Mouse (Mus musculus): ENCODE data around the gene Fbxl16.
A peak's percentile ranks its signal among the peaks of the same experiment; 100 is the strongest.

Gene Fbxl16

DNA sequence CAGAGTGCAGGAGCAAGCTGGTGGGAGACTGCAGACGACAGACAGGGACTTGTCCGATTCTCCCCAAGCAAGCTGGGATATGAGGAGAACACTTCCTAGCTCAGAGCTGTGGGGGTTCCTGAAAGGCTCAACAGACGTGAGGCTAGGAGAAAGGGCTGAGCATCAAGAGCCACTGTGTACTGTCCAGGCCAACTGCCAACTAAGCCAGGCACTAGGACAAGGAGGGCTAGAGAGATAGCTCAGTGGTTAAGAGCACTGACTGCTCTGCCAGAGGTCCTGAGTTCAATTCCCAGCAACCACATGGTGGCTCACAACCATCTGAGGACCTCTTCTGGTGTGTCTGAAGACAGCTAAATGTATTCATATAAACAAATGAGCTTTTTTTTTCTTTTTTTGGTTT is 33.6 kb downstream of the Fbxl16 start:
- DNase-seq (ENCODE audit: low spot score) = no peak

- DNase-seq (ENCODE audit: low spot score) = no peak
These were observed 34.2 kb downstream of the Fbxl16 start for GRCm38 (mm10) chr17:25843122-25843521.

GRCm38 (mm10) chr17:25843636-25844395 is 34.9 kb downstream of the Fbxl16 start:
- DNase-seq (ENCODE audit: low spot score) = no peak

- DNase-seq (ENCODE audit: low spot score) = peak; percentile 94
These were observed 35.6 kb downstream of the Fbxl16 start, which contains the start of gene Rhot2 for GRCm38 (mm10) chr17:25844396-25844901. Gene Rhot2, minus strand, starts transcription at chr17:25844851.

DNA sequence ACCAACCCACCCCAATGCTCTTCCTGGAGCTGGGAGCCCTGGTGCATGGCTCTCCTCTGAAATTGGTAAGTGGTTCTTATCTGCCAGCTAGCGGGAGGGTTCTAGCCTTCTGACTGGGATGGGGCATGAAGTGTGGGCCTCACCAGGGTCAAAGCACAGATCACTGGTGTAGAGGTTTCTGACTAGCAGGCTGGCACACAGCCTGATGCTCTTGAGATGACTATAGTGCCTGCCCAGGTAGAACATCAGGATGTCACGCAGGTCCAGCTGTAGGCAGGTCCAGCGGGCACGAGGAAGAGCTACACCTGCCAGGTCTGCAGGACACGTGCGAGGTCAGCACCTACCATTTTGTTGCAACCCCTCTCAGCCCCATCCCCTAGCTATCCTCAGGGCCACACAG is 51.3 kb downstream of the Fbxl16 start:
- DNase-seq (ENCODE audit: low spot score) = no peak

DNA sequence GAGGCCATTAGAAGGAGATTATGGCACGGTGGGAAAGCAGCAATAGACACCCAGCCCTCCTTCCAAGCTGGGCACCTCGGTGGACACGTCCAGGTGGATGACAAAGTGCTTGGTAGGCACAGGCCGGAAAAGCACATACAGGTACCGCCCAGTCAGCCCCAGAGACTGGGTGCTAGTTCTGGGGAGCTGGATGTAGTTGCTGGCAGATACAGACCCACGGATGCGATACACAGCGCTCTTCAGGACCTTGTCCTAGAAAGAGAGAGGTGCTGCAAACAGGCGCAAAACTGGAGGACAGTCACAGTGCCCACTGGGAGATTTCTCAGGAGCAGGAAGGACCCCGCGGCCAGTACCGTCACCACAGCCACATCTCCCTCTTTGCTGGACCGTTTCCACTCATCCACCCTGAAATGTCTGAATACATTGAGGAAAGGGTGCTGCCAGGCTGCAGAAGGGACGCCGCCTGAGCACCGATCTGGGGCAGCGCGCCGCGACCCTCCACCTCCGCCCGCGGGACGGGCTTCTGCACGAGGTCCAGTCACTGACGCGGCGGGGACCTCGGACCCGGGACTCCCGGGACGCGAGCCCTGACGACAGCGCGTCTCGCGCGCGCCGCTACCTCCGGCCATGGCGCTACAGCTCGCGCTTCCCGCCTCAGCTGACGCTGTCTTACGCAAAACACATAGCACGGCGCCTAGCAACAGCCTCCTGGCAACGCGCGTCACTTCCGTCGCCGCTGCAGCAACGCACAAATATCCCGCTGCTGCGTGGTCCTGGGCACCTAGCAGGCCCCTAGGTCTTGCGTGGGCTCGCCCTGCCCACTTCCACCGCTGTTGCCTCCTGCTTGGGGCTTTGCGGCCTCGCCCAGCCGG is 52.2 kb downstream of the Fbxl16 start, which contains the start of gene Wdr90:
Gene Wdr90 (minus strand): TSS at position 670 of the 872 bp plus-strand sequence.
- DNase-seq (ENCODE audit: low spot score) = peak; percentile 88

- no peak for DNase-seq (ENCODE audit: low spot score)
These were observed 53.1 kb downstream of the Fbxl16 start for GRCm38 (mm10) chr17:25861704-25862612.

- DNase-seq (ENCODE audit: low spot score) = no peak
These were observed 54.8 kb downstream of the Fbxl16 start for GRCm38 (mm10) chr17:25863681-25864080.

GRCm38 (mm10) chr17:25864311-25864710 is 55.4 kb downstream of the Fbxl16 start:
- DNase-seq (ENCODE audit: low spot score) = no peak

DNA sequence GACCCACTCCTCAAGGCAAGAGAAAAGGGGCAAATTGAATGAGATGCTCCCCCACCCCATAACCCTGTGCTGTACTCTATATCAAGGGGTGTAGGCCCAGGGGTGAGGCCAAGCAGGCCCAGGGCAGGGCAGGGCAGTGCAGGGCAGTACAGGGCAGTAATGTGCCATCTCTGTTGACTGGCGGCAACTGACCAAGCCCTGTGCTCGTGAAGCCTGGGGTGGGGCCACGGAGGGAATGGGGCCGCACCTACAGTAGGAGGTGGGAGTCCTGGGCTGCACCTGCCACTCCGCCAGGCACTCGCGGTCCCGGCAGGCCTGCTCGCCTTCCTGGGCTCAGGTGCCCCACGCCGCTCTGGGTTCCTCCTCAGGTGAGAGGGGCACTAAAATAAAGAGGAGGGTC is 56.4 kb downstream of the Fbxl16 start:
- DNase-seq (ENCODE audit: low spot score) = no peak

- DNase-seq (ENCODE audit: low spot score) = no peak
These were observed 57.3 kb downstream of the Fbxl16 start for GRCm38 (mm10) chr17:25866172-25866571.

GRCm38 (mm10) chr17:25867509-25867835 is 58.6 kb downstream of the Fbxl16 start:
- DNase-seq (ENCODE audit: low spot score) = no peak

DNA sequence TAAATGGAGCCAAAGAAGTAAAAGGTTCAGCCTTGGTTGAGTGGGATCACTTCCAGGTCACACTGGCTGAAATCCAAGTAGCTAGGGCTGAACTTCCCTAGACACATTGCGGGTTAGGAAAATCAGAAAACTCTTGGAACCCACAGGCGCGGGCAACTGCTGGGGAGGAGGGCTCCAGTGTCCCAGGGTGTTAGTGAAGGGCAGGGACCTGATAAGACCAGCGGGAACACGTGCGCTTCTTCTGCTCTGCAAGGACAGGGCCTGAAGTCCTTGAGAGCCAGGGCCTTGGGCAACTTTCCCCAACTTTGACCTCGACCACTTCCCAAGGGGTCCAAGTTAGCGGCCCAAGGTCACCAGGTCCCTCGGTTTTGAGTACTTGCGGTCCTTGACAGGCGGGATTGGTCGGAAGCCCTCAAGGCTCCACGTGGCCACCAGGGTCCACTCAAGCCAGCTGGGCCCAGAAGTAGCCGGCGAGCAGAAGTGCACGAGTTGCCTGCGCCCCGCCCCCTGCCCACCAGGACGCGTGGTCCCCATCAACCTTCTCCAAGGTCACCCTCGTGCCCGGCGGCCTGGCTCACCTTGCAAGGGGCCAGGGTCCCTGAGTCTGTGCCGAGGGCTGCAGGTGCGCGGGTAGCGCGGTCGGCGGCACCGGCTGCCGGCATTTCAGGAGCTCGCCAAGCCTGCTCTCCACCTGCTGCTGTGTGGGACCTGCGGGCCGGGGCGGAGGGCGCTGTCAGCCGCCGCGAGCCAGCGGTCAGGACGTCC is 59.1 kb downstream of the Fbxl16 start:
- DNase-seq (ENCODE audit: low spot score) = peak; percentile 86

GRCm38 (mm10) chr17:25868601-25869191 is 59.8 kb downstream of the Fbxl16 start, which contains the start of gene Mcrip2:
Gene Mcrip2, minus strand, starts transcription at chr17:25868764.
- peak; percentile 84 for DNase-seq (ENCODE audit: low spot score)

GRCm38 (mm10) chr17:25869498-25869897 is 60.6 kb downstream of the Fbxl16 start:
- no peak for DNase-seq (ENCODE audit: low spot score)

DNA sequence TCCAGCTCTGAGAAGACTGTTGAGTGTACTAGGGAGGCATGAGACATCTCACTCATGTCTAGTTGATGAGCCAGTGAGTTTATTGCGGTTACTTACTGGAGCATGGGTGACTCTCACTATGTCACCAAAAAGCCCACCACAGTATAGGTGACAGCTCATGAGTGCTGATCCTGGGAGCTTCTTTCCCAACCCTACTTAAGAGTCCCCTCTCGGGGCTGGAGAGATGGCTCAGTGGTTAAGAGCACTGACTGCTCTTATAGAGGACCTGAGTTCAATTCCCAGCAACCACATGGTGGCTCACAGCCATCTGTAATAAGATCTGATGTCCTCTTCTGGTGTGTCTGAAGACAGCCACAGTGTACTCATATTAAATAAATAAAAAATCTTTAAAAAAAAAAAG is 61.1 kb downstream of the Fbxl16 start:
- no peak for DNase-seq (ENCODE audit: low spot score)
